Mouse (Mus musculus) hindlimb bud, embryonic 11.5 days (tissue): ENCODE data around the gene Pigyl.

Experiments used
- DNase-seq: peaks from one replicate; pipeline ENCODE4 v3.0.0-alpha.2; 2012; ENCODE audit warnings: low read depth, low spot score; ENCODE audit errors: extremely low spot score

Pigyl gene

DNA sequence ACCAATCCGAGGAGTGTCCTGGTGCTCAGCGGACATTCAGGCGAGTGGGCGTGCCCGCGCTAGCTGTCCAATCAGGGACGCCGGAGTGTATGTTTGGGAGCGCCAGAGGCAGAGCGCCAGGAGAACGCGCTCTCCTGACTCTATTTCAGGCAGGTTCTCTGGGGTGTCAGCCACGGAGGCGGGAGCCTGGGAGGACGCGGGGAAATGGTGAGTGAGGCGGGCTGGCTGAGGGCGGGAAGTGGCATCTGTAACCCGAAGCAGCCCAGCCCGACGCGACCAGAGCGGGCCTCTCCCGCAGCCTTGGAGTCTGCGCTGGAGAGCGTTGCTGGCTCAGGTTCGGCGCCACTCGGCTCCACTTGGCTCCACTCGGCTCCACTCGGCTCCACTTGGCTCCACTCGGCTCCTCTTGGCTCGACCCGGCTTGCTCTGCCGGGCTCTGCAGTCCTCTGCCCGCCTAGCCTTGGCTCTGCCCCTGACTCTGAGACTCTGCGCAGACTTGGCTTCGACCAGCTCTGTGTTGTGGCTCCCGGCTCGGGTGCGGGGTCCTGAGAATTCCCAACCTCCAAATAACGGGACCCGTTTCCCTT lies 31.5 kb downstream of the Pigyl start, which contains the start of gene Zfp872:
Gene Zfp872 (plus strand): TSS at position 66 of the 587 bp plus-strand sequence.
- no peak for DNase-seq

DNA sequence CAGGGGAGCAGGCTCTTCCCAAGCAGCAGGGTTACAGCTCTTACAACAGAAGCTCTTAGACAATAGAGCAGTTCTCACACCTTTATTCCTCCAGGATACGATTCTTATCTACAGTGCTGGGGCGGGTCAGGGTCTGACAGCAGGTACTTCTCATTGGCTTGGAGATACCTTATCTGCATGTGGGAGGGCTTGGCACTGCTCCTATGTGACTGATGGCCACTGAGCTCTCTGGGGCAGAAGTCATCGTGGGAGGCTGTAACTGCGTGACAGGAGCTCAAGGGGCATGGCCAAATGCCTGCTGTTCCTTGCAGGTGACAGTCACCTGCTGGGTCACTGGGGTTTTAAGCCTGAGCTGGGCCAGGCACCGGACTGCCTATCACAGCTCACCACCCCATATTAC lies 39.8 kb downstream of the Pigyl start:
- DNase-seq: no peak
